Mouse (Mus musculus) B cell, adult 62 days (primary cell): ENCODE measurements around the gene Npm3. TPM values are rescaled to one million over a fixed set of nuclear protein-coding genes. Genes with fewer than 3 reads are reported as not detected.

Experiments used
- total RNA-seq: library from RNA; stranded (reverse); gene quantifications from 4 replicates; pipeline ENCODE4 v1.2.4, GENCODE M21; 2023

The Npm3 gene
- total RNA-seq = 30.2 to 35.3 TPM (median 33.2 TPM) in 4 replicates

GRCm38 (mm10) chr19:45749243-45750043 lies at the start of gene Npm3:
Gene Npm3, minus strand, starts transcription at chr19:45749591.

GRCm38 (mm10) chr19:45783181-45783932 lies 34.0 kb upstream of the Npm3 start, which contains the start of gene Mgea5:
Gene Mgea5, minus strand, starts transcription at chr19:45783837.

GRCm38 (mm10) chr19:45742218-45742983 lies 7.0 kb downstream of the Npm3 start, which contains the start of gene Fgf8:
Gene Fgf8, minus strand, starts transcription at chr19:45742915.

Other genes starting within 250 kb of the Npm3 start
- gene Poll, start 189.1 kb downstream of the Npm3 start, total RNA-seq = 10.2 to 11.9 TPM (median 11.4 TPM) in 4 replicates
- 8.3 to 14.4 TPM (median 10.1 TPM) in 4 replicates for gene Gm17018, start 189.0 kb downstream of the Npm3 start, total RNA-seq
- gene Fbxw4, start 89.3 kb downstream of the Npm3 start, total RNA-seq = 40.9 to 64.4 TPM (median 57.0 TPM) in 4 replicates
- gene Fgf8, start 6.7 kb downstream of the Npm3 start, total RNA-seq = not detected in 4 replicates
- gene Mgea5, start 34.2 kb upstream of the Npm3 start, total RNA-seq = 210 to 226 TPM (median 215 TPM) in 4 replicates
- 0.89 to 2.4 TPM (median 1.5 TPM) in 4 replicates for gene Kcnip2, start 66.5 kb upstream of the Npm3 start, total RNA-seq
- 27.1 to 31.1 TPM (median 29.8 TPM) in 4 replicates for gene Armh3, start 248.9 kb upstream of the Npm3 start, total RNA-seq